Mouse (Mus musculus): Measurements from ENCODE around the gene Eva1b.
A peak's percentile ranks its signal among the peaks of the same experiment; 100 is the strongest.
"Not testable (repeated sequence)": the region's sequence is repeated elsewhere in the genome, so short reads cannot be mapped to it uniquely, and the experiment has no call there.

Eva1b gene

GRCm38 (mm10) chr4:126155869-126156268 is 8.3 kb downstream of the Eva1b start:
- no peak for DNase-seq (ENCODE audit: low read depth, low spot score)

DNA sequence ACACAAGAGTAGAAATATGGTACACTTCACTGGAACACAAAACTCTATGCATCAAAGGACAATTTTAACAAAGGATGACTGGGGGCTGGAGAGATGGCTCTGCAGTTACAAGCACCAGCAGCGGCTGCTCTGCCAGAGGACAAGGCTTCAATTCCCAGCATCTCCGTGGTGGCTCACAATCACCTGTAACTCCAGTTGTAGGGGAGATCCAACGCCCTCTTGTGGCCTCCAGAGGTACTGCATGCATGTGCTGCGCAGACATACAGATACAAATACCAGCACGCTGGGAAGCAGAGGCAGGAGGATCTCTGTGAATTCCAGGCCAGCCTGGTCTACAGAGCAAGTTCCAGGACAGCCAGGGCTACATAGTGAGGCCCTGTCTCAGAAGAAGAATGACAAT is 9.1 kb downstream of the Eva1b start:
- DNase-seq (ENCODE audit: low read depth, low spot score) = no peak

GRCm38 (mm10) chr4:126157562-126157961 is 10.0 kb downstream of the Eva1b start:
- no peak for DNase-seq (ENCODE audit: low read depth, low spot score)

DNA sequence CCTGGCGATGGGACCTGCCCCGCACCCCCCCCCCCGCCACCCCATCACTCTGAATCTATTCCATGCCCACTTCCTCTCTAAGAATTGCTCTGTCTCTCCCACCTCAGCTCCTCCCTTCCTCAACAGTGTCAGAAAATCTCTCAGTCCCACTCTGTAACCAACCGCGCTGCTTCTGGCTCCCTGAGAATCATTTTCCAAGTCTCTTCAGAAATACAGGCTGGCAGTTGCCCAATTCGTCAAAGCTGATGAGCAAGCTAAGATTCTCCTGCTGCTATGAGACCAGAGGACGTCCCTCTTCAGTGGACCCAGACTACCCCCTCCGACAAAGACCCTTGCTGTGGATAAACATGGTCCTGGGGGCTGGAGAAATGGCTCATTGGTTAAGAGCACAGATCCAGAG is 11.9 kb downstream of the Eva1b start:
- no peak for DNase-seq (ENCODE audit: low read depth, low spot score)

GRCm38 (mm10) chr4:126160981-126161380 is 13.4 kb downstream of the Eva1b start:
- DNase-seq (ENCODE audit: low read depth, low spot score) = no peak

GRCm38 (mm10) chr4:126161456-126161855 is 13.9 kb downstream of the Eva1b start:
- DNase-seq (ENCODE audit: low read depth, low spot score) = no peak

- no peak for DNase-seq (ENCODE audit: low read depth, low spot score)
Observed at GRCm38 (mm10) chr4:126161986-126162385, 14.4 kb downstream of the Eva1b start.

DNA sequence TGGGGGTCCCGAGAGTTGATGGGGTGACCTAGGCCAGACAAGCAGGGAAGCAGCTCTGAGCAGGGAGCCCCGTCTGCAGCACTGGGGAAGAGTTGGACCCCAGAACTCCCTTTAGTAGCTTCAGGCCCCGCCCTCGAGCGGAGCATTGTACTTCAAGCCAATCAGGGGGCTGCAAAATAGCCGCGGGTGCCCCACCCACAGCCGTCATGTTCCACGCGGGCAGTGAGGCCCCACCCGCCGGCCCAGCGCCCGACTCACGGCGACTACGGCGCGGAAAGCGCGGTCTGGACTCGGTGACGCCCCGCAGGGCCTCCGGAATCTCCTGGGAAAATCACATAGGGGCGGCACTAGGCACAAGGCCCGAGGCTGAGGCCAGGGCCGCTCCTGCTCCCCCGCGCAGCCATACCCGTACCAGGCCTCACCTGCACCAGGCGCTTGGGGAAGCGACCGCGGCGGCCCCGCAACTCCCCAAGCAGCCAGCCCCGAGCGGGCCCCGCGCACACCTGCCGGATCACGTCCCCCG is 15.1 kb downstream of the Eva1b start:
- DNase-seq (ENCODE audit: low read depth, low spot score) = peak; percentile 72

DNA sequence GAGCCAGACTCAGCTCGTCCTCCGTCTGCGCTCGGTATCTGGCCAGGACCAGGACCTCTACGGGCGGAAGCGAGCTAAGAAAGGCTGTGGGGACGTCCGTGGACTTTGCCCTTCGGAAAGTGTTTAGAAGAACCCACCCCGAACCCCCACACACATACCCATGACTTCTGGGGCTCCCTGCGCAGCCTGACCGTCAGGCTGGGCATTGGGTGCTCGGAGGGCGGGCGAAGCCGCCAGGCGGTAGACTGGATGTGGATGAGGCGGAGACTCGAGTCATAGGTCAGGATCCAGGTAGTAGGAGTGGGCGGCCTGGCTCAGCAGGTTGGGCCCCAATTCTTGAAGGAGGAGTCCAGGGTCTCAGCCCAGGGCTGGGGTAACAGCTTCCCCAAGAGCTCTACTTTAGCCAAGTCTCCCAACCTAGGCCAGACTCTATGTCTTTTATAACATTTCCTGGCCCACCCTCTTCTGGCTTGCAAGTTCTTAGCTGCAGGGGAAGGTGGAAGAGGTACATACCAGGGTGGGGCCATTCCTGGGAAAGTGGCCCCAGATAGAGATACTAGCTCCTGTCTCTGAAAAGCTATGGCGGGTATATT is 15.6 kb downstream of the Eva1b start, which contains the start of gene Sh3d21:
Sh3d21 (minus strand) TSS at position 425 of the 593 bp plus-strand sequence.
- DNase-seq (ENCODE audit: low read depth, low spot score) = no peak

DNA sequence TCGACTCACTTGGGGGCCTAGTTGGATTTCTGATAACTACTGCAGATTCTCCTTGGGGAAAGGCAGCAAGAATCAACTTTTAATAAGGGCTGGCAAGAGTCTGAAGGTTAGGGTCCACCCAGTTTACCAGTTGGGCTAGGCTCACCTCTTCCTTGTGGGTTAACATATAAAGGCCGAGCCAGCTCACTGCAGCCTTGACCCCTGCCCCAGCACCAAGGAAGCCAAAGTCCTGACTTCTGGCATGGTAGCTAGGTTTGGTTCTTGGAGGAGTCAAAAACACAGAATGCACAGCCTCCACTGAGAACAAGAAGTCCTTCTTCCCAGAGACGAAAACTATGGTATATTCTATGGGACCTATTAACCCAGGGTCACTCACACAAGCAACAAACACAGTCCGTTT is 16.1 kb downstream of the Eva1b start:
- DNase-seq (ENCODE audit: low read depth, low spot score) = no peak

GRCm38 (mm10) chr4:126165092-126165491 is 17.5 kb downstream of the Eva1b start:
- DNase-seq (ENCODE audit: low read depth, low spot score) = not testable (repeated sequence)

GRCm38 (mm10) chr4:126166084-126166483 is 18.5 kb downstream of the Eva1b start:
- no peak for DNase-seq (ENCODE audit: low read depth, low spot score)

DNA sequence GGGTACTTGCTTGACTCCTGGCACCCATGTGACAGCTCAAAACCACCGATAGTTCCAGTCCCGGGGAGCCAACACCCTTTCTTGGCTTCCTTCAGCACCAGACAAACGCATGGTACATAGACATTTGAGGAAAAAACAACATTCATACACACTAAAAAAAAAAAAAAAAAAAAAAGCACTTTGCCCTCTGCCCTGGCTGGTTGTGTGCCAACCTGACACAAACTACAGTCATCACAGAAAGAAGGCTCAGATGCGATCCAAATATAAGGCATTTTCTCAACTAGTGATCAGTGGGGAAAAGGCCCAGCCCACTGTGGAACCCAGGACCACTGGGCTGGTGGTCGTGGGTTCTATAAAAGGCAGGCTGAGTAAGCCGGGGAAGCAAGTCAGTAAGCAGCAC is 21.3 kb downstream of the Eva1b start:
- DNase-seq (ENCODE audit: low read depth, low spot score) = no peak

GRCm38 (mm10) chr4:126170737-126171136 is 23.2 kb downstream of the Eva1b start:
- not testable (repeated sequence) for DNase-seq (ENCODE audit: low read depth, low spot score)

- DNase-seq (ENCODE audit: low read depth, low spot score) = no peak
Observed at GRCm38 (mm10) chr4:126173800-126174199, 26.3 kb downstream of the Eva1b start.

GRCm38 (mm10) chr4:126175980-126176379 is 28.4 kb downstream of the Eva1b start:
- not testable (repeated sequence) for DNase-seq (ENCODE audit: low read depth, low spot score)

GRCm38 (mm10) chr4:126181170-126181957 is 33.8 kb downstream of the Eva1b start:
- peak; percentile 34 for DNase-seq (ENCODE audit: low read depth, low spot score)

- DNase-seq (ENCODE audit: low read depth, low spot score) = no peak
Observed at GRCm38 (mm10) chr4:126183034-126183433, 35.5 kb downstream of the Eva1b start.

DNA sequence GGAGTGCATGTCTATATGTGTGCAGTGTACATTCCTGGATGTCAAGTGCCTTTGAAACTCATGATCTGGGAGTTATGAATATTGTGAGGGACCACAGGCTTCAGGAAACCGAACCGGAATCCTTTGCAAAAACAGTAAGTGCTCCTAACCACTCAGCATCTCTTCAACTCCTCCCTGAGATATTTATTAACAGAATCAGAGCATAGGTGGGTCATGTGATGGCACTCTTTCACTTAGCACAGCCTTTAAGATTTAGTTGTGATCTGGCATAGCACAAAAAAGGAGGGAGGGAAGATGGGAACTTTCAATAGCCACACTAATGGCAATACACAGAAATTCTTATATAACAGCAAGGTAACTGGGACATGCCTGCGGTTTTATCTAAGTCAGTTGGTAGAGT is 39.6 kb downstream of the Eva1b start:
- no peak for DNase-seq (ENCODE audit: low read depth, low spot score)

DNA sequence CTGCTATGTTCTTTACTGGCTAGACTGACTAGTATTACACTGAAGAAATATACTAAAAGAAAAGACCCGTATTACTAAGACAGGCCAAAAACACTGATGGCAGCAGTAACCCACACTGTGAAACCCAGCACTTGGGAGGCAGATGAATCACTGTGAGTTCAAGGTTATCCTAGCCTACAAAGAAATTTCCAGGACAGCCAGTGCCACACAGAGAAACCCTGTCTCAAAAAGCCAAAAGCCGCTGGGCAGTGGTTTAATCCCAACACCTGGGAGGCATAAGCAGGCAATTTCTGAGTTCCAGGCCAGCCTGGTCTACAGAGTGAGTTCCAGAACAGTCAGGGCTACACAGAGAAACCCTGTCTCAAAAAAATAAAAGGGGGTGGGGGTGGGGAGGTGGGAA is 43.1 kb downstream of the Eva1b start:
- DNase-seq (ENCODE audit: low read depth, low spot score) = no peak

- DNase-seq (ENCODE audit: low read depth, low spot score) = no peak
Observed at GRCm38 (mm10) chr4:126194216-126194615, 46.7 kb downstream of the Eva1b start.

GRCm38 (mm10) chr4:126194916-126195315 is 47.4 kb downstream of the Eva1b start:
- DNase-seq (ENCODE audit: low read depth, low spot score) = no peak

DNA sequence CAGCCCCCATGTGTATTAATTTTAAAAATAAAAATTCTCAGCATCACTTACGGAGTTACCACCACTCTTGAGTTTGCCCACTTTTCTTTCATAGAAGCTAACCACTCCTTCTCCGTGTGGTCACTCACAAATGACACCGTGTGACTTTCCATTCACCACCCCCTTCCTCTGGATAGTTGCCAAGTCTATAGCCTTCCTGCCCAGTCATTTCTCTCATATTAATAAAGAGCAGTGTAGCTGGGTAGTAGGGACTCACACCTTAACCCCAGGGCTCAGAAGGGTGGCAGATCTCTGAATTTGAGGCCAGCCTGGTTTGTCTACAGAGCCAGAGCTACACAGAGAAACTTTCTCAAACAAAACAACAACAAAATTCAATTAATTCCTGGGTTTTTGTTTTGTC is 49.9 kb downstream of the Eva1b start:
- DNase-seq (ENCODE audit: low read depth, low spot score) = no peak
